Mouse (Mus musculus): ENCODE data around the gene Enpp4. TPM values are rescaled to one million over a fixed set of nuclear protein-coding genes. Genes with fewer than 3 reads are reported as not detected.
A peak's percentile ranks its signal among the peaks of the same experiment; 100 is the strongest.

Enpp4 gene
- total RNA-seq, 1 experiment, result 6.7 TPM

- Histone ChIP-seq H3K9me3 (ENCODE audit: control insufficient read depth, insufficient read depth, low read depth, low read length) (no peaks in the 10 kb centered on the region), H3K36me3 (ENCODE audit: control insufficient read depth, insufficient read depth, low read length, poor library complexity, severe bottlenecking) (no peaks in the 10 kb centered on the region), H3K4me3 (ENCODE audit: insufficient read depth in 1 of 2, low read depth in 1 of 2, low read length in 2 of 2, poor library complexity in 1 of 2, severe bottlenecking in 1 of 2) (no peak overlapping the region), H3K4me1 (ENCODE audit: control insufficient read depth in 2 of 2, insufficient read depth in 2 of 2, low read length in 2 of 2, poor library complexity in 1 of 2) (no peaks in the 10 kb centered on the region), H3K27ac (ENCODE audit: insufficient read depth, low read depth, low read length, poor library complexity, severe bottlenecking) (no peak overlapping the region), H3K9ac (ENCODE audit: insufficient read depth, low read depth, low read length, poor library complexity, severe bottlenecking) (no peak overlapping the region)
- TF ChIP-seq ZC3H11A (IDR thresholded peaks at IDR 0.05; ENCODE audit: borderline replicate concordance, low read depth, low read length), result peak; percentile 47; the same call in 1 of the 2 replicates
- no peak for TF ChIP-seq ZNF384 (IDR thresholded peaks at IDR 0.05; ENCODE audit: low read depth, low read length)
- no peak for TF ChIP-seq HCFC1 (IDR thresholded peaks at IDR 0.05; ENCODE audit: borderline replicate concordance, insufficient read depth, low read length)
- no peak for TF ChIP-seq CHD2 (IDR thresholded peaks at IDR 0.05; ENCODE audit: low read depth, low read length)
- TF ChIP-seq MAFK (IDR thresholded peaks at IDR 0.05; ENCODE audit: insufficient read depth, low read depth, low read length), result no peak
- in situ Hi-C loops (cut with MboI; ENCODE audit: low sequenced_read_pairs in 2 of 2, unreplicated experiment in 2 of 2), result loop anchor here in 1 of 2 experiments (10.0 kb wide), 1 partner anchor 104 kb away; no protein-coding TSS in a partner anchor
- peak; percentile 30 for DNase-seq (ENCODE audit: low read depth, low spot score)
Observed at GRCm38 (mm10) chr17:44151130-44151529, 45.5 kb upstream of the Enpp4 start.

- Histone ChIP-seq H3K9ac (ENCODE audit: insufficient read depth, low read depth, low read length, poor library complexity, severe bottlenecking) (no peak overlapping the region), H3K9me3 (ENCODE audit: control insufficient read depth, insufficient read depth, low read depth, low read length) (no peaks in the 10 kb centered on the region), H3K4me3 (ENCODE audit: insufficient read depth in 1 of 2, low read depth in 1 of 2, low read length in 2 of 2, poor library complexity in 1 of 2, severe bottlenecking in 1 of 2) (no peak overlapping the region), H3K36me3 (ENCODE audit: control insufficient read depth, insufficient read depth, low read length, poor library complexity, severe bottlenecking) (no peaks in the 10 kb centered on the region), H3K27ac (ENCODE audit: insufficient read depth, low read depth, low read length, poor library complexity, severe bottlenecking) (no peak overlapping the region), H3K4me1 (ENCODE audit: control insufficient read depth in 2 of 2, insufficient read depth in 2 of 2, low read length in 2 of 2, poor library complexity in 1 of 2) (no peaks in the 10 kb centered on the region)
- no peak for DNase-seq (ENCODE audit: low read depth, low spot score)
- TF ChIP-seq HCFC1 (IDR thresholded peaks at IDR 0.05; ENCODE audit: borderline replicate concordance, insufficient read depth, low read length) (no peak), ZC3H11A (IDR thresholded peaks at IDR 0.05; ENCODE audit: borderline replicate concordance, low read depth, low read length) (no peak)
- in situ Hi-C loops (cut with MboI; ENCODE audit: low sequenced_read_pairs in 2 of 2, unreplicated experiment in 2 of 2), result no loop called here
Observed at GRCm38 (mm10) chr17:44148109-44148846, 42.7 kb upstream of the Enpp4 start.

- in situ Hi-C loops (cut with MboI; ENCODE audit: low sequenced_read_pairs in 2 of 2, unreplicated experiment in 2 of 2), result no loop called here
- Histone ChIP-seq H3K36me3 (ENCODE audit: control insufficient read depth, insufficient read depth, low read length, poor library complexity, severe bottlenecking) (no peaks in the 10 kb centered on the region), H3K9ac (ENCODE audit: insufficient read depth, low read depth, low read length, poor library complexity, severe bottlenecking) (no peak overlapping the region), H3K4me1 (ENCODE audit: control insufficient read depth in 2 of 2, insufficient read depth in 2 of 2, low read length in 2 of 2, poor library complexity in 1 of 2) (no peaks in the 10 kb centered on the region), H3K27ac (ENCODE audit: insufficient read depth, low read depth, low read length, poor library complexity, severe bottlenecking) (no peak overlapping the region), H3K9me3 (ENCODE audit: control insufficient read depth, insufficient read depth, low read depth, low read length) (no peaks in the 10 kb centered on the region), H3K4me3 (ENCODE audit: insufficient read depth in 1 of 2, low read depth in 1 of 2, low read length in 2 of 2, poor library complexity in 1 of 2, severe bottlenecking in 1 of 2) (no peak overlapping the region)
- TF ChIP-seq CHD2 (IDR thresholded peaks at IDR 0.05; ENCODE audit: low read depth, low read length) (no peak), ZNF384 (IDR thresholded peaks at IDR 0.05; ENCODE audit: low read depth, low read length) (no peak)
- no peak for DNase-seq (ENCODE audit: low read depth, low spot score)
Observed at GRCm38 (mm10) chr17:44145806-44146205, 40.2 kb upstream of the Enpp4 start.

- Histone ChIP-seq H3K9ac (ENCODE audit: insufficient read depth, low read depth, low read length, poor library complexity, severe bottlenecking) (no peak overlapping the region), H3K27ac (ENCODE audit: insufficient read depth, low read depth, low read length, poor library complexity, severe bottlenecking) (no peak overlapping the region), H3K4me3 (ENCODE audit: insufficient read depth in 1 of 2, low read depth in 1 of 2, low read length in 2 of 2, poor library complexity in 1 of 2, severe bottlenecking in 1 of 2) (no peak overlapping the region), H3K36me3 (ENCODE audit: control insufficient read depth, insufficient read depth, low read length, poor library complexity, severe bottlenecking) (no peaks in the 10 kb centered on the region), H3K9me3 (ENCODE audit: control insufficient read depth, insufficient read depth, low read depth, low read length) (no peaks in the 10 kb centered on the region), H3K4me1 (ENCODE audit: control insufficient read depth in 2 of 2, insufficient read depth in 2 of 2, low read length in 2 of 2, poor library complexity in 1 of 2) (no peaks in the 10 kb centered on the region)
- no peak for TF ChIP-seq MAFK (IDR thresholded peaks at IDR 0.05; ENCODE audit: insufficient read depth, low read depth, low read length)
- TF ChIP-seq HCFC1 (IDR thresholded peaks at IDR 0.05; ENCODE audit: borderline replicate concordance, insufficient read depth, low read length), result no peak
- TF ChIP-seq ZNF384 (IDR thresholded peaks at IDR 0.05; ENCODE audit: low read depth, low read length), result no peak
- no peak for TF ChIP-seq ZC3H11A (IDR thresholded peaks at IDR 0.05; ENCODE audit: borderline replicate concordance, low read depth, low read length)
- no peak for TF ChIP-seq CHD2 (IDR thresholded peaks at IDR 0.05; ENCODE audit: low read depth, low read length)
- no peak for DNase-seq (ENCODE audit: low read depth, low spot score)
- in situ Hi-C loops (cut with MboI; ENCODE audit: low sequenced_read_pairs in 2 of 2, unreplicated experiment in 2 of 2), result no loop called here
Observed at GRCm38 (mm10) chr17:44136863-44137640, 31.4 kb upstream of the Enpp4 start.
